Mouse (Mus musculus) 3134 (cell line): ENCODE results near the gene Tmem221.

Source experiments
- DNase-seq: peaks from one replicate; pipeline ENCODE4 v3.0.0-alpha.2; 2011; ENCODE audit warnings: low spot score; ENCODE audit not compliant: insufficient read length; ENCODE audit errors: extremely low read depth

Gene Tmem221

DNA sequence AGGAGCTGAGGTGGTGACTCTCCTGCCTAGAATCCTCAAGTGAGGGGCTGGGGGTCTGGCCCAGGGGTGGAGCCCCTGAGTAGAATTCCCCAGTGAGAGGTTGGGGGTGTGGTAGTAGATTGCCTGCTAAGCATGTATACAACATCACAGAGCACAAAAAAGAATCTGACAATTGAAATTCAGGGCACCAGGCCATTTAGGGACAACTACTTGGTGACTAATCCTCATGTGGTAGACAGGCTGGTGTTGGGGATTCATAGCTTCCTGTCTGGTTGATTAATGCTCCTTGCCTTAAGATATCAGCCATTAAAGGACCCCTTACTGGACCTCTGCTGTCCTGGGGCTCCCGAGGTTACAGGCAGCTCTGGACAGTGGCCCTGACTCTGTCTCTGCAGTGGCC, 20.3 kb upstream of the Tmem221 start:
- no peak for DNase-seq

DNA sequence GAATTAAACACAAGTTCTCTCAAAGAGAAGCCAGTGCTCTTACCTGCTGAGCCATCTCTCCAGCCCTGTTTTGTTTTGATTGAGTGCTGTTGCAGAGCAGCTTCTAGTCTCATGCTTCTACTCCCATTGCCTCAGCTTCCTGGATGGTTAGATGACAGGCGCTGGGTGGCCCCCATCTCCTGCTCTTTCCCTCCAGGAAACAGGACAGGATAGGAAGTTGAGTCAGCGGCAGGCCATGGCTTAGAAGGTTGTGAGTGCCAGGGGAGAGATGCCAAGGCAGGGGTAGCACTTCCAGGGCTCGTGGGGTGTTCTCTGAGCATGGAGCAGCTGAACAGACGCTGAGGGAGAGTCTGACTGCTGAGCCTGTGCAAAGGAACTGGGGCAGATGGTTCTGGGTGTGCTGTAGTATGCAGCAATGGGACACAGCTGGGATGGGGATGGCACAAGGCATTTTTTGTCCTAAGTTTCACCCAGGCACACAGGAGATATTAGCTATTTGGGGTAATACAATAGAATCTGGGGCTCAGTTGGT, 19.3 kb upstream of the Tmem221 start:
- peak; percentile 61 for DNase-seq

DNA sequence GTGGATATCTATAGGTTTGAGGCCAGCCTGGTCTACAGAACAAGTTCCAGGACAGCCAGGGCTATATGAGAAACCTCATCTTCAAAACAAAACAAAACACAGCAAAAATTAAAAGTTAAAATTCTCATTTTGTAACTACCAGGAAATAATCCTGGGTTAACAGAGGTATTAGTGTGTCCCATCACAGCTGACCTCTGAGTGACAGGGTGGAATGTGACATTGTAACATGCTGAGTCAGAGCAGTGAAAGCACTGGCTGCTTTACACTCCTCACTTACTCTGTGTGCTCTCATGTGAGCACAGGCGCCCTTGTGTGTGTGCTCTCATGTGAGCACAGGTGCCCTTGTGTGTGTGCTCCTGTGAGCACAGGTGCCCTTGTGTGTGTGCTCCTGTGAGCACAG, 16.3 kb upstream of the Tmem221 start:
- DNase-seq = no peak

DNA sequence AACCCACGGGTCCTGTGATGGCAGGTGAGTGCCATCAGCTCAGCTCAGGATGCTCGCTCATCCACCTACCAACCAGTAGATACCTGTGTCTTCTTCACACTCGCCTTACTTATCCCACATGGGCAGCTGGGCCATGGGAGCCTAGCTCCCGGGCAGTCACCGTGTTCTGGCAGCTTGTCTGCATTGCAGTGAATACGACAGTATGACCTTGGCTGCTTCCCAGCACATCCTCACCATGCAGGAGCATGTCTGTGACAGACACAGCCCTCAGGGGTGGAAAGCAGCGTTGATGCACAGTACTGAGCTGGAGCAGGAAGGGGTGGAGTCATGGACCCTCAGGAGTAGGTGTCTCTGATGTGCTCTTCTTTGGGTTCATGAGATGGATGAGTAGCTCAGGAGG, 15.8 kb upstream of the Tmem221 start:
- DNase-seq = no peak

DNA sequence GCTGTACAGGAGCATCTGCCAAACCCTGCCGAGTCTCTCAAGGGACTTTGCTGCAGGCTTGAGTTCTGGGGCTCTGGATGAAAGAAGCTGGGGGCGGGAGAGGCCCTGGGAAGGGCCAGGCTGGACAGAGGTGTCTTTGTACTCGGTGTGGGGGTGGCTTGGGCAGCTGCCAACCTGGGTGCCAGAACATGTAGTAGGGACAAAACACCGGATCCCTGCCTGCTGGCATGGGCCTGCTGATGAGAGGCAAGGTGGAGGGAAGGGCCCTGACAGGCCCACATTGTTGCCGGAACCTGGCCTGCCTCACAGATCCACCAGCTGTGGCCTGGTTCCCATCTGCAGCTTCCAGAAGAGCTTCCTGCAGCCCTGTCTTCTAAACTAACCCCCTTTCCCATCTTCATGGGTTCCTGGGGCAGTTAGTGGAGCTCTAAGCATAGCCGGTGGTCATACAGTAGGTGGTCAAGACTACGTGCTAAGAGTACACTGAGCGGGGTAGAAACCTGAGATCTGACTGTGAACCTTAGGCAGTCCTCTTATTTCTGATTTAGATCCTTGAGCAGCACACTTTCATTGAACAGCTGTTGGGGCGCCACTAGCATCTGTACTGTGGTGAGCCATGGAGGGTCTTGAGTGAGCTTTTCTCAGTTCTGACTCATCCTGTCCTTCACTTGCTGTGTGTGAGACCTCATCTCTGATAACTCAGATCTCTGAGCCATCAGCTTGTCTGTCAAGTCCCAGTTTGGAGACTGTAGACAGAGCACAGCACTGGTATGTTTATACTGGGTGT, 14.4 kb upstream of the Tmem221 start:
- DNase-seq = peak; percentile 88

DNA sequence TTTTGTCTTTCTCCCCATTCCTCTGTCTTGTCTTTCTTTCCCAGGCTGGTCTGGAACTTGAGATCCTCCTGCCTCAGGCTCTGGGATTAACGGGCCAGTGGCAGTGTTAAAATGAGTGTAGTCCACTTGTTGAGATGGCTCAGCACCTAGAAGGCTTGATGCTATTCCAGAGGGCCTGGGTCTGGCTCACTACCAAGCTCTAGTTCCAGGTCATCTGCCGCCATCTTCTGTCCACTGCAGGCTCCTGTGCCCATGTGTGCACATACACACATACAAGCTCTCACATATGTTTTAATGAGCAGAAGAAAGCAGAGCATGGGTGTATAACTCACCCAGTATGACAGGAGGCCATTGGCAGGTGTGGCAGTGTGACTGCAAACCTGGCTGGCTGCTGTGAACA, 13.4 kb upstream of the Tmem221 start:
- DNase-seq = no peak

DNA sequence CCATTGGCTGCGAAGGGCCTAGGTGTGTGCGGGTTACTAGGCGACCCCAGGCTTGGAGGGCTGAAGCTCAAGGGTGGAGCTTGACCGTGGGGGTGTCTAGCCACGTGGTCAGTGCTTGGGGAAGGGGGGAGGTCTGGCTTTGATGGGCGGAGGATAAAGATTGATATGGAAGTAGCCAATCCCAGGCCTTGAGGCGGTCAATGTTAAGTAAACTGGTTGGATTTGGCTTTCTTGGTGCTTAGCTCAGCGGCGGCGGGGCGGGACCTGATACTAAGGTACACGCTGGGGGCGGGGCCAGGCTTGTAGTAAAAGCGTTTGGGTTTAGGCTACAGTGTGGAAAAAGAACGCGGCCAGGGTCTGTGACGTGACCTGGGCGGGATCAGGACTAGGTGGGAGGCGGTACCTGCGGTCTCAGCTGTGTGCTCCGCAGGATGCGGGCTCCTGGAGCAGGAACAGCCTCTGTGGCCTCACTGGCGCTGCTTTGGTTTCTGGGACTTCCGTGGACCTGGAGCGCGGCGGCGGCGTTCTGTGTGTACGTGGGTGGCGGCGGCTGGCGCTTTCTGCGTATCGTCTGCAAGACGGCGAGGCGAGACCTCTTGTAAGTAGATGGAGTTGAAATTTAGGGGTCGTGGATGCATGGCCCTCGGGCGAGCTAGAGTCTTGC, 11.8 kb upstream of the Tmem221 start:
- DNase-seq = peak; percentile 86

DNA sequence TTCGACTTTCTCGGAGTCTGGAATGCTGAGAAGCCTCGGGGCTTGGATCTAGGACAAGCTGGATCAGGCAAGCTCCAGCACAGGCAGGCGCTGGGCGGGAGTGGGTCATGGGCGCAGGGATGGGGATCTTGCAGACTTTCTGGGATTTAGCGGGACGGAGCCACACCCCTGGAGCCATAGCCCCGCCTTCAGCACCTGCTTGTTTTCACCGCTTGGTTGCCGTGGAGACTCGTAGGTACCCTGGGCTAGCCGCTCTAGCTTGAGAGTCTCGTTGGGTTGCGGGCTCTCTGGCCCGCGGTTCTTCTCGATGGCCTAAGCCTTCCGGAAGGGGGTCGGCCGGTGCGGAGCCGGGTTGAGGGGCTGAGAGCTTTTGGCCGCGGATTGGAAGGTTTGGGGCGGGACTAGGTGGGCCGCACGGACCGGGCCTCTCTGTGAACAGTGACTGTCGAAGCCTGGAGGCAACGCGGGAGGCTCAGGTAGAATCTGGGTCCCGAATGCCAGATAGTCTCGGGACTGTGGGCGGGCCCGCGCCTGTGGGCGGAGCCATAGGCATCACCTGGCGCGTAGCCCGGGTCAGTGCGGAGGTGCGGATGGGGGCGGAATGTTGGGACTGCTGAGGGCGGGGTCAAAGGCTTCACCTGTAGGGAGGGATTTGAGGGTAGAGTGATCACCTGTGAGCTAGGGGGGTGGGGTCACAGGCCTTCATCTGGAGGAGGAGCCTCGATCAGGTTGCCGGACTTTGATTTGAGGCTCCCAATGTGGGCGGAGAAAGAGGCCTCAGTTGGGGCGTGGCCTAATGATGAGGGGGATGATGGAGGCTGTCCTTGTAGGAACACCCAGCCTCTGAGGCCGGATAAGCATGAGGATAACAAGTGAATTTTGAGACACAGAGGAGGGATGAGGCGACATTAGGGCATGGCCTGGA, 11.0 kb upstream of the Tmem221 start:
- DNase-seq = no peak

DNA sequence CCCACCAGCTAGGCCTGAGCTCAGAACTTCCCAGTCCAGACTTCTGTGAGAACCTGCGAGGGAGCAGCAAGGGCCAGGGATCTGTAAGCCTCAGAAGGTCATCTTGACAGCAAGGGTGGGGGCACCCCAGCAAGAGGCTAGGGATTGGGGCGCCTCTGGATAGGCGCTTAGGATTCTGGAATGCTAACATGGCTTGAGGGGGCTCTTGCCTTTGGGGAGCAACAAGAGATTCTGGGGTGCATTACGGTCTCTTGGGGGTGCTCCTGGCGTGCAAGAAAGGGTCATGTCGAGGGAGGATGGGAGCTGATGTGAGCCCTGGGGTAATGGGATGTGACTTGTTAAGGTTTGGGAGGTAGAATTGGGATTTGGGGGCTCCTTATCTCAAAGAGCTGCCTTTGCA, 10.3 kb upstream of the Tmem221 start:
- no peak for DNase-seq

DNA sequence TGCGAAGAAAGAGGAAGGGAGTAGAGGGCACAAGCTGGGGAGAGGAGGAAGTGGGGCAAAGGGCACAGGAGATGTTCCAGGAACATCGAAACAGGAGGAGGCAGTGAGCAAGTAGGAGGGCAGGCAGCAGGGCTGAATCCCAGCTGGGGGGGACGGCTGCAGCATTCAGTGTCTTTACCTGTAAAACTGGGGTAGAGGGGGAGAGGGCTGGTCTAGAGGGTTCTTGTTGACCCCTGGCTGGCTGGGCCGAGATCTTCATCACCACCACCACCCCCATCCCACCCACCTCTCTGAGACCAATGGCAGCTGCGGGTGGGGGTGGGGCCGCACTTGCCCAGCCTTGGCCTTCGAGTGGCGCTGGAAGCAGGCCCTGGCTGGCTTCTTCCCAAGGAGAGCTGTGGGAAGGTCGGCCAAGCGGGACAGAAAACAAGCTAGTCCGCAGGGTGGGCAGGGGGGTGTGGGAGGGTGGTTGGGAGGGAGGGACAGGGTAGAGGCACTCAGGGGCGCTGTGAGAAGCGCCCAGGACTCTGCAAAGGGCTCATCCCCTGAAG, 9.8 kb upstream of the Tmem221 start, which contains the start of gene Slc27a1:
Slc27a1 (plus strand) TSS at position 496 of the 551 bp plus-strand sequence.
- DNase-seq = no peak

DNA sequence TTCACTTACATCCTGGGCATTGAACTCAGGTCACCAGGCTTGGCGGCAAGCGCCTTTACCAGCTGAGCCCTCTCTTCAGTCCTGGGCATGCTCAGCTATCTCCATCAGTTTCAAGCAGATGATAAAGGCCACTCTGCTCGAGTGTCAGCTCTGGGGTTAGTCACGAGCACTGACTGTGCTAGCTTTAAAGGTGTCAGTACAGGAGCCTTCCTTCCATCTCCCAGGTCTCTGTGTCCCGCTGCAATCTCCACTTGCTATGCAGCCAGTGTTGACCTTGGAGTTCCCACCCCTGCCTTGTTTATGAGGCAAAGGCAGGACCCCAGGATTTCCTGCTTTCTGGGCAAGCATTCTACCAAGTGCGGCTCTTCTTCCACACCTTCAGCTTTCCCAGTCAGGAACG, 8.9 kb upstream of the Tmem221 start:
- no peak for DNase-seq

DNA sequence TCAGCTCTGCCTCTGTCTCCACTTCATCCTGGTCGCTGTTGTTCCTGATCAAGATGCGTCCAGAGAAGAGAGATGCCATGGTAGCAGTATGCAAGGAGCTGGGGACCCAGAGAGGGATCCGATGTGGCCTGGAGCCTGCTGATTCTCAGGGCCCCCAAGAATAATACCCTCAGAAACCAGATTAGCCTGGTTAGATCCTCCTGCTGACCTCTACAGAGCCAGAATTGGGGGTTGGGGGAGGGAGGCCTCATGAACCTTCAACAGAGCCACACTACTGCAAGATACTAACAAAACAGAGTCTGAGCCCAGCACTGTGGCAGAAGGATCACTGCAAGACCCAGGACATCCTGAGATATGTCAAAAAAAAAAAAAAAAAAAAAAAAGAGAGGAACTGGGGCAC, 7.8 kb upstream of the Tmem221 start, which contains the start of gene Nxnl1:
Nxnl1 (minus strand) TSS at position 101 of the 400 bp plus-strand sequence.
- no peak for DNase-seq

DNA sequence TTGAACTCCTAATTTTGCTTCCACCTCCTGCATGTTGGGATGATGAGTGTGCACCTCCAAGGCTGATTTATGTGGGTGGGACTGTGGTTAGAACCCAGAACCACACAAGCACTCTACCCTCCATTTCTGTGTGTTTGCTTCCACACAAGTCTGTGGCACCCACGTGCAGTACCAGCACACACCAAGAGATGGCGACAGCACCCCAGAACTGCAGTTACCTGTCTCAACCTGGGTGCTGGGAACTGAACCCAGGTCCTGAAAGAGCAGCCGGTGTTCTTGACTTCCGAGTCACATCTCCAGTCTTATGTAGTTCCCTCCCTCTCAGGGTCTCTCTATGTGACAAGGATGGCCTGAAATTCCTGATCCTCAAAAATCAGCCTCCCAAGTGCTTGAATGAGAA, 5.3 kb upstream of the Tmem221 start:
- no peak for DNase-seq

DNA sequence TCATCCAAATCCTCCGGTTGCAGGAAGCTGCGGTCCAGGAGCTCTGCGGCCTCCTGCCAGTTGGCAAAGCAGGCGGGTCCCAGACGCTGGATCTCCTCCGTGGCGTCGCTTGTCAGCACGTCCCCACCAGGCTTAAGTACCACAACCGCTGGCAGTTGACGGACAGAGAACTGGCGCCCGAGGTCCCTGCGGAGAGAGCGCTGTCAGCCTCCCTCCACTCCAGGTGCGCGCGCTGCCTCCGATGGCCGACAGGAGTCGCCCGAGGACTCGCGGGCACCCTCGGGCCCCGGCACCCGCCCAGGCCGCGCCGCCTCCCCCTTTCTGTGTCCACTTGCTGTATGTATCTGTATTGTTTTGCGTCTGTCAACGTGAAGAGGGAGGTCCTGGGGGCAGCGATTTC, 4.1 kb upstream of the Tmem221 start:
- DNase-seq = peak; percentile 54

DNA sequence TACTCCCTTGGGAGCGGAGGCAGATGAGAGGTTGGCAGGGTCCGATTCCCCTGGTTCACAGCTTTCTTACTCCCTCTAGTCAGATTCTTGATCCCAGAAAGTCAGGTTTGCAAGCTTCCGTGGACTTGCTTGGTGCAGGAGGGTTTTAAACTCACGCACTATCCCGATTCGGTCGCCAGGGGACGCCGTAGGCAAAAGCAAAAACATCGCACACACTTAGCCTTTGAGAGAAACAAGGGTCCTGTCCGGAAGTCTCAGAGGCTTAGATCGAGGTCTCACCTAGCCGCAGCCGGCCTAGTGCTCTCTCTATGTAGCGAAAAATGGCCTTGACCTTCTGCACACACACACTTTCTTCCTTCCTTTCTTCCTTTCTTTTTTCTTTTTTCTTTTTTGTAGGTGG, 2.7 kb upstream of the Tmem221 start:
- peak; percentile 70 for DNase-seq

DNA sequence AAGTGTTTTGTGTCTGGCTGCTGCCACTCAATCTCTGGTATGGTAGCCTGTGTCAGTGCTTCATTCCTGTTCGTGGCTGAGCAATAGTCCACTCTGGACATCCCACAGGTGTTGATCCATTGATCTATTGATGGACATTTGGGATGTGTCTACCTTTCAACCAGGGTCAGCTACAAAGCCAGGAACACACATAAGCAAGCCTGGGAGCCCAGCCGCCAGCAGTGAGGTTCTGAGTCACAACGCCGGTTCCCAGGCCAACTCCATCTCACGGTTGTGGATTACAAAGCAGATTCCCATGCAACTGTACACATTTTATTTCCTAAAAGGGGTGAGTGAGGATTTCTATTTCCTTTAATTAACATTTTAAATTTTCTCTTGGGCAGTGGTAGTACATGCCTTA, 2.1 kb upstream of the Tmem221 start:
- DNase-seq = no peak

DNA sequence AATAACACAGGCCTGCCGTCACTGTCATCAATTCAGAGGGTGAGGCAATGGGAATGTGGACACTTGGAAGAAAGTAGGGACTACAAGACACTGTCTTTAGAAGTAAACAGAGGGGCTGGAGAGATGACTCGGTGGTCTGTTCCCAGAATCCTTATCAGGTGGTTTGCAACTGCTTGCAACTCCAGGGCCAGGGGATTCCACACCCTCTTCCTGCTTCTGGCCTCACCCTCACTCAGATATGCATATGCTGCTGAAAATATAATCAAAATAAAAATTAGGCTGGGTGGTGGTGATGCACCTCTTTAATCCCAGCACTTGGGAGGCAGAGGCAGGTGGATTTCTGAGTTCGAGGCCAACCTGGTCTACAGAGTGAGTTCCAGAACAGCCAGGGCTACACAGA, 1.4 kb upstream of the Tmem221 start:
- no peak for DNase-seq

DNA sequence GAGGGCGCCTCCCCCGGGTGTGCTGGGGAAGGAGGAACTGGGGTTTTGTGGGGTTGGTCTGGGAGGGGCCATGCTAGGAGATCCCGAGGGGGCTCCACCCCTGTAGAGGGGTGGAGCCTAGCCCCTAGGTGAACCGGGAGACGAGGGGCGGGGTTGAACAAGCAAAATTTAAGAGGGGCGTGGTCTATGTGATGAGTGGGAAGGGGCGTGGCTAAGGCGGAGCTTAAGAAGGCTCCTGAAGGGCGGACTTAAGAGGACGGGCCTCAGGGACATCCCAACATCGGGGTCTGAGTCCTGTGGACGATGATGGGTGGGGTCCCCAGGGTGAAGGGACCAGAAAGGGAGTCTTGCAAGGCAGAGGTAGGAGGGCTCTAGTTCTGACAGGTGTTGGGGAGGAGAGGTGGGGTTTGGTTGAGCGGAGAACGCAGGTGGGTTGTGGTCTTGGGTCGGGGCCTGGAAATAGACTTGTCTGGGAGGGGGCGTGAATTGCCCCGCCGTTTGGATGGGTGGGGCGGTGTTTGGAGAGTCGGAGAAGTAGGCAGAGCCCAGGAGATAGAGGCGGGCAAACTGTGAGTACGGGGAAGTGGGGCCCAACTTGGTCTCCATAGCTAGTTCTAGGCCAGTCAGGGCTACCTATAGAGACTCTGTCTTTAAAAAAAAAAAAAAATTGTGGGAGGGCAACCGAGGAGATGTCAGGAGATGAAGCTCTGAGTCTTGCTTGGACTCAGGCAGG, 453 bp upstream of the Tmem221 start:
- DNase-seq = no peak

DNA sequence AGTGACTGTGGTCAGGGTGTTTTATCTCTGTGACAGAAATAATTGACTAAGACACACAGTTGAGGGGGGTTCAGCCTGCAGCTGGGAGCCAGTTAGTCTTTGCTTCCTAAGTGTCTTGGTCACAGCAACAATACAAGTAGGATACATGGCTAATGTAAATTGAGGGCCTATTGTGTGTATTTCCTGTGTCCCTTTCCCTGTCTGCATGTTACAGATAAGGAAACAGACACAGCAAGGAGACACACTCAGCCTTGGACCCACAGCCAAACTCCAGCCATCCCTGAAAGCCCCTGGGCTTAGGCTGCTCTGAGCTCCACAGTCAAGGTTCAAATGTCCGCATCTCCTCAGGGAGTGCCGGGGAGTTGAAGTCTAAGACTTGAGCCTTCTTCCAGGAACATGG, 4.0 kb downstream of the Tmem221 start:
- DNase-seq = no peak

DNA sequence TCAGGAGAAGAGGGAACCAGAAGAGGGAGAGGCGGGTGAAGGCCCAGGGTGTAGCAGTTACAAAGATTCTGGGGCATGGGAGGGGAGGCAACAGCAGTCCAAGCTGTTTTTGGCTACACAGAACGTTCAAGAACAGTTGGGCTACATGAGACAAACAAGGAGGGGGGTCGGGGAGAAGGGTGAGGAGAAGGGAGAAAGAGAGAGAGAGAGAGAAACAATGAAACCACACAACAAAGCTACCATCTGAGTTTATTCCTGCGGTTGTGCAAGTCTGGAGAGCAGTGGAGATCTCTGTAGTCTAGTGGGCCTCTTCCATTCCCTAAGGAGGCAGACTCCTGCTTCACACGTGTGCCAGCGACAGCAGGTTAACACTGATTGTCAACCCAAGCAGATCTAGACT, 4.7 kb downstream of the Tmem221 start:
- DNase-seq = no peak
